Mouse (Mus musculus) embryonic facial prominence, embryonic 15.5 days (tissue): ENCODE results near the gene B3gnt6. TPM values are rescaled to one million over a fixed set of nuclear protein-coding genes. Genes with fewer than 3 reads are reported as not detected.

Experiments used
- ATAC-seq: fragments of 200-750 bp; cut with Nextera tagmentation; 2 replicates; pipeline ENCODE4 v1.8.0; 2017; ENCODE audit warnings: low read depth, moderate TSS enrichment; ENCODE audit not compliant: insufficient number of reproducible peaks, low FRiP score, low TSS enrichment
- H3K27ac ChIP-seq: fragments of 300-500 bp; sonication (generic); replicated peaks from 2 replicates; pipeline ENCODE4 v1.5.1; 2015; ENCODE audit warnings: mild to moderate bottlenecking, inconsistent platforms
- H3K27me3 ChIP-seq: fragments of 300-500 bp; sonication (generic); 2 replicates; pipeline ENCODE4 v1.6.1; 2015; ENCODE audit warnings: inconsistent platforms
- H3K36me3 ChIP-seq: fragments of 300-500 bp; sonication (generic); 2 replicates; pipeline ENCODE4 v1.6.1; 2015; ENCODE audit warnings: mild to moderate bottlenecking, inconsistent platforms
- H3K4me1 ChIP-seq: fragments of 300-500 bp; sonication (generic); 2 replicates; pipeline ENCODE4 v1.6.1; 2015; ENCODE audit warnings: inconsistent platforms
- H3K4me2 ChIP-seq: fragments of 300-500 bp; sonication (generic); replicated peaks from 2 replicates; pipeline ENCODE4 v1.6.1; 2015; ENCODE audit warnings: mild to moderate bottlenecking, inconsistent platforms
- H3K4me3 ChIP-seq: fragments of 300-500 bp; sonication (generic); replicated peaks from 2 replicates; pipeline ENCODE4 v1.5.1; 2015; ENCODE audit warnings: mild to moderate bottlenecking, inconsistent platforms
- H3K9ac ChIP-seq: fragments of 300-500 bp; sonication (generic); 2 replicates; pipeline ENCODE4 v1.6.1; 2015; ENCODE audit warnings: inconsistent platforms
- H3K9me3 ChIP-seq: fragments of 300-500 bp; sonication (generic); replicated peaks from 2 replicates; pipeline ENCODE4 v1.6.1; 2016; ENCODE audit warnings: inconsistent platforms
- WGBS: fragments of 180-500 bp; shearing (Covaris S2); methylation state at CpG from one replicate; pipeline ENCODE4 v1.1.7; 2015; 5-methylcytosine and 5-hydroxymethylcytosine counted together
- polyA plus RNA-seq: library from polyadenylated mRNA; unstranded; fragments of >200 nt; fragmentation: Nextera tagmentation; extraction: Ambion mirVana; gene quantifications from 2 replicates; pipeline ENCODE4 v1.2.1, GENCODE M21; 2015

The B3gnt6 gene
- polyA plus RNA-seq, 1 experiment from 2014 or later, result not detected

DNA sequence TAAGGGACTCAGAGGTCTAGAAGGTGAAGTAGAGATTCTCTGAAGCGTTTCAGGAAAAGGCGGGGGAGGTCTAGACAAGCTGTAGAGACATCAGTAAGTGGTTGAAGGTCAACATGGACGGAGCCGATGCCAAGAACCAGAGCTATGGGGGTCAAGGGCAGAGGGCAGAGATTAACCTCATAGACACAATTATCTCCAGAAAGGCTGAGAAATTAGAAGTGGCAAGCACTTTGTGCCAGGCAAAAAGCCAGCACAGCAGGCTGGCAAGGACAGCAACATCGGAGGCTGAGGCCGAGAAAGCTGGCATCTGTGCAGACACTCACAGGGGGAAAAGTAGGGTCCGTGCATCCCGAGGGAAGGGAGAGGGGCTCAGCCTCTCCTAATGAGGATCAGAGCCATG, 51.5 kb downstream of the B3gnt6 start:
- Histone ChIP-seq H3K36me3 (no peaks in the 10 kb centered on the region), H3K4me2 (no peak overlapping the region), H3K4me1 (peaks cover 16% of the 10 kb centered on the region), H3K9me3 (no peaks in the 10 kb centered on the region), H3K27ac (no peak overlapping the region), H3K27me3 (no peaks in the 10 kb centered on the region), H3K9ac (no peak overlapping the region), H3K4me3 (no peak overlapping the region)
- 71% methylated on average over 8 of the region's 8 CpGs for WGBS
- no peak for ATAC-seq

DNA sequence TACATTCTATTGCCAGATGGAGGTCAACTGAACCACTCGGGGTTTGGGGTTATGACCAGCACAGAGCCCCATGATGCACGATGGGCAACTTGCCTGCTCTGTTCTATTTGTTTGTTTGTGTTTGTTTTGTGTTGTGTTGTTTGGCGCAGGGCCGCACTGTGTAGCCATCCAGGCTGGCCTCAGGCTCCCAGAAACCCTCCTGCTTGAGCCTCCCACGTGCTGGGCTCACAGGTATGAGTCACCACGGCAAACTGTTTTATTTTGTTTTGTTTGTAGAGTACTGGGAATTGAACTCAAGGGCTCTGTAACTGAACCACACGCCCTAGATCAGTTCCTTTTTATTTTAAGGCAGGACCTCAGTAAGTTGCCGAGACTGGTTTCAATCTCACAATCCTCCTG, 52.8 kb downstream of the B3gnt6 start:
- H3K27ac ChIP-seq, result no peak overlapping the region
- H3K9ac ChIP-seq, result no peak overlapping the region
- no peaks in the 10 kb centered on the region for H3K36me3 ChIP-seq
- no peaks in the 10 kb centered on the region for H3K27me3 ChIP-seq
- H3K4me3 ChIP-seq, result no peak overlapping the region
- H3K4me2 ChIP-seq, result no peak overlapping the region
- no peaks in the 10 kb centered on the region for H3K9me3 ChIP-seq
- WGBS, result 68% methylated on average over 8 of the region's 8 CpGs
- peaks cover 5% of the 10 kb centered on the region; the same call in 1 of the 2 replicates for H3K4me1 ChIP-seq
- ATAC-seq, result no peak

DNA sequence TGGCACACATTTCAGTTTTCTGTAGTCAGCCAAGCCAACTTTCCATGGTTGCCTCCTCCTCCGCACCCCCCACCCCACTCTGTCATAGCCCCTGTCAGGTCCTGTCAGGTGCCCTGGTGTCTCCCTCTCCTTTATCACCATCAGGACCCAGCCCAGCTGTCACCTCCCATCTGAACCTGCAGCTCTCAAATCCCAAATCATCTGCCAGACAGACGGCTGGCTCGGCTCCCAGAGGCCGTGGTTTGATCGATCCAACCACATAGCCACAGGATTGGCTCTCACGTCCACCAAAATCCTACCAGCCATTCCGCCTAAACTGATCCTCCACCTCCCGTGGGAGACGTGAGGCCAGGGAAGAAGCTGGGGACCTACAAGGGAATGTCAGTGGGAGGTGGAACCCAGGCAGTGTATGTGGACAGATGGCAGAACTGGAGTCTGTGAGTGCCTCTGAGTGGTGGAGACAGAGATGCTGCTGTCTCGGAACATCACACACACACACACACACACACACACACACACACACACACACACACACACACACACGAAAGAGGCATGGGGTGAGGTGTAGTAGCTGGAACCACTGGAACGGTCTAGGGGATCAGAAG, 53.3 kb downstream of the B3gnt6 start:
- Histone ChIP-seq H3K36me3 (no peaks in the 10 kb centered on the region), H3K4me1 (0 out of 2 replicates have a peak, but pooled peaks cover 4% of the 10 kb centered on the region), H3K4me3 (no peak overlapping the region), H3K27ac (no peak overlapping the region), H3K9ac (no peak overlapping the region), H3K27me3 (no peaks in the 10 kb centered on the region), H3K9me3 (no peaks in the 10 kb centered on the region), H3K4me2 (no peak overlapping the region)
- WGBS, result 55% methylated on average over 11 of the region's 12 CpGs
- no peak for ATAC-seq

DNA sequence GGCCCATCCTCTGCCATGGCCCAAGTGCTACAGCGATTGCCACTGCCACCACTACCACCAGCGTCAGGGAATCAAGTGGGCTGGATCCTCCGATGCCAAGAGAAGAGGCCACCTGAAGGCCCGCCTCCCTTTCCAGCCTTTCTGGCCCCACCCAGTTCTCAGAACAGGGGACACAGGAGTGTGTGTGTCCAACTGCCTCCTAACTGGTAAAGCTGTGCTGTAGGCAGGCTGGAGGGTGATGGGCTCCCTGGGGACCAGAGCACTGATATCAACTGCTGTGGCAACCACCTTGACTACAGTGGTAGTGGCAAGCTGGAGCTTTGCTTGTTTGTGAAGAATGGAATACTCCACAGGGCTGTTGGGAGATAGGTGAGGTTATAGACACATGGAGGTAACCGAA, 53.9 kb downstream of the B3gnt6 start, which contains the start of gene Omp:
Gene Omp (minus strand): TSS at position 101 of the 400 bp plus-strand sequence.
- 84% methylated on average over 5 of the region's 5 CpGs for WGBS

DNA sequence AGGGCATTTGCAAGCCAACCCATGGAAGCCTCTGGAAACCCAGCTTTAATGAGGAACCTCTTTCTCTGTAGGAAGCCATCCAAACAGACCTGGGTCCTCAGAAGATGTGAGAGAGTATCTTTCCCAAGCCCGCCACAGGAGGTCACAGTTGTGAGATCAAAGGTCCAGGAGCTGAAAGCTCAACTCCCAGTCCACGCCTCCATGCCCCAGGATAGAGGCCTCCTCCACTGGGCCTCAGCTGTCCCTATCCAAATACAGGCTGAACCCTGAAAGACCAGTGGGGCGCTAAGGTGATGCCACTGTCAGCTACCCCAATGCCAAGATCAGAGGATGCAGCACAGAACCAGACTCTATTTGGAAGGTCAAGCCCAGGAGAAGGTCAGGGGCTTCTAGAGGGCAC, 56.6 kb downstream of the B3gnt6 start:
- no peak for ATAC-seq
- H3K27me3 ChIP-seq, result no peaks in the 10 kb centered on the region
- H3K27ac ChIP-seq, result no peak overlapping the region
- no peak overlapping the region for H3K4me3 ChIP-seq
- H3K4me1 ChIP-seq, result 0 out of 2 replicates have a peak, but pooled peaks cover 7% of the 10 kb centered on the region
- H3K36me3 ChIP-seq, result no peaks in the 10 kb centered on the region
- no peak overlapping the region for H3K4me2 ChIP-seq
- H3K9ac ChIP-seq, result no peak overlapping the region
- H3K9me3 ChIP-seq, result no peaks in the 10 kb centered on the region
- 53% methylated on average over 3 of the region's 3 CpGs for WGBS

More for the DNA sequence above, 53.9 kb downstream of the B3gnt6 start, which contains the start of gene Omp:
- Histone ChIP-seq H3K27ac (no peak within 1 kb of the TSS), H3K36me3 (no peaks in the 10 kb centered on the region), H3K9ac (no peak within 1 kb of the TSS), H3K9me3 (no peaks in the 10 kb centered on the region), H3K4me2 (no peak within 1 kb of the TSS), H3K4me1 (0 out of 2 replicates have a peak, but pooled peaks cover 4% of the 10 kb centered on the region), H3K4me3 (no peak within 1 kb of the TSS), H3K27me3 (no peaks in the 10 kb centered on the region)
- ATAC-seq, result no peak

Other genes with a start within 250 kb of the B3gnt6 start
- gene Myo7a, start 80.0 kb downstream of the B3gnt6 start, polyA plus RNA-seq, result 7.2 and 9.8 TPM in 2 replicates
- gene Omp, start 54.0 kb downstream of the B3gnt6 start, polyA plus RNA-seq, result 7.3 and 10.7 TPM in 2 replicates
- 9.2 and 11.2 TPM in 2 replicates for gene Capn5, start 21.2 kb downstream of the B3gnt6 start, polyA plus RNA-seq
- 43.5 and 43.9 TPM in 2 replicates for gene Acer3, start 121.7 kb upstream of the B3gnt6 start, polyA plus RNA-seq
- gene Tsku, start 161.8 kb upstream of the B3gnt6 start, polyA plus RNA-seq, result 17.0 and 20.7 TPM in 2 replicates
- 0.11 TPM in 1 of 2 replicates, not detected in the other for gene Gucy2d, start 240.9 kb upstream of the B3gnt6 start, polyA plus RNA-seq